Mouse (Mus musculus) kidney, embryonic 15.5 days (tissue): ENCODE measurements around the gene Smoc2. TPM values are rescaled to one million over a fixed set of nuclear protein-coding genes. Genes with fewer than 3 reads are reported as not detected.

Experiments used
- ATAC-seq: fragments of 200-750 bp; cut with Nextera tagmentation; replicated peaks from 2 replicates; pipeline ENCODE4 v1.8.0; 2017; ENCODE audit warnings: moderate TSS enrichment; ENCODE audit not compliant: low FRiP score
- H3K27ac ChIP-seq: fragments of 300-500 bp; sonication (generic); 2 replicates; pipeline ENCODE4 v1.5.1; 2015; ENCODE audit warnings: mild to moderate bottlenecking, inconsistent platforms
- H3K27me3 ChIP-seq: fragments of 300-500 bp; sonication (generic); 2 replicates; pipeline ENCODE4 v1.6.1; 2015; ENCODE audit warnings: inconsistent platforms
- H3K36me3 ChIP-seq: fragments of 300-500 bp; sonication (generic); 2 replicates; pipeline ENCODE4 v1.6.1; 2015; ENCODE audit warnings: inconsistent platforms
- H3K4me1 ChIP-seq: fragments of 300-500 bp; sonication (generic); 2 replicates; pipeline ENCODE4 v1.6.1; 2015; ENCODE audit warnings: inconsistent platforms
- H3K4me2 ChIP-seq: fragments of 300-500 bp; sonication (generic); 2 replicates; pipeline ENCODE4 v1.6.1; 2015; ENCODE audit warnings: moderate library complexity, mild to moderate bottlenecking, inconsistent platforms
- H3K4me3 ChIP-seq: fragments of 300-500 bp; sonication (generic); replicated peaks from 2 replicates; pipeline ENCODE4 v1.5.1; 2015; ENCODE audit warnings: mild to moderate bottlenecking, inconsistent platforms
- H3K9ac ChIP-seq: fragments of 300-500 bp; sonication (generic); 2 replicates; pipeline ENCODE4 v1.6.1; 2015; ENCODE audit warnings: mild to moderate bottlenecking, inconsistent platforms
- H3K9me3 ChIP-seq: fragments of 300-500 bp; sonication (generic); replicated peaks from 2 replicates; pipeline ENCODE4 v1.6.1; 2016; ENCODE audit warnings: inconsistent platforms
- WGBS: fragments of 180-500 bp; shearing (Covaris S2); methylation state at CpG from one replicate; pipeline ENCODE4 v1.1.7; 2015; ENCODE audit warnings: mixed read lengths; 5-methylcytosine and 5-hydroxymethylcytosine counted together
- polyA plus RNA-seq: library from polyadenylated mRNA; unstranded; fragments of >200 nt; fragmentation: Nextera tagmentation; extraction: Ambion mirVana; gene quantifications from 2 replicates; pipeline ENCODE4 v1.2.1, GENCODE M21; 2015

Smoc2 gene
- polyA plus RNA-seq, 1 experiment from 2014 or later: 89.7 TPM

DNA sequence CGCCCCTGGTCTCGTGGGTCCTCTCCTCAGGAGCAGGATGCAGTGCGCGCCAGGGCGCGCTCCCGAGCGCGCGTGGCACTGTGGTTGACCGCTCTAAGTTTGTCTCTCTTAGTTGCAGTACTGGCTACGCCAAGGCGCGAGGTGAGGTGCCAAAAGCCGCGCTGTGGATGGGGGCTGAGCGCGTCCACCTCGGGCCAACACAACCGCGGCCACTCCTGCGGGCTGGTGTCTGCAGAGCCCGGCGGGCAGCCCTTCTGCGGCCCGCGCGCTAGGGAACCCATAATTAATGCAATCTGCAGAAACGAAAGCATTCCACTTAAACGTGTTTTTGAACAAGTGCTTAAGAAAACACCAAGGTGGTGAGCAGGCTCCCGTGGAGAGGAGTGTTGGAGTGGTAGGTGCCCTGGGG, 1.1 kb downstream of the Smoc2 start:
- ATAC-seq: no peak
- Histone ChIP-seq H3K9ac (peak overlapping the region; percentile 46; the same call in 1 of the 2 replicates), H3K27me3 (peaks cover 94% of the 10 kb centered on the region), H3K4me3 (peak overlapping the region; percentile 58), H3K4me1 (peaks cover 25% of the 10 kb centered on the region), H3K4me2 (peak overlapping the region; percentile 96), H3K27ac (no peak overlapping the region), H3K9me3 (no peaks in the 10 kb centered on the region), H3K36me3 (no peaks in the 10 kb centered on the region)
- WGBS: under 1% methylated on average over 31 of the region's 31 CpGs

DNA sequence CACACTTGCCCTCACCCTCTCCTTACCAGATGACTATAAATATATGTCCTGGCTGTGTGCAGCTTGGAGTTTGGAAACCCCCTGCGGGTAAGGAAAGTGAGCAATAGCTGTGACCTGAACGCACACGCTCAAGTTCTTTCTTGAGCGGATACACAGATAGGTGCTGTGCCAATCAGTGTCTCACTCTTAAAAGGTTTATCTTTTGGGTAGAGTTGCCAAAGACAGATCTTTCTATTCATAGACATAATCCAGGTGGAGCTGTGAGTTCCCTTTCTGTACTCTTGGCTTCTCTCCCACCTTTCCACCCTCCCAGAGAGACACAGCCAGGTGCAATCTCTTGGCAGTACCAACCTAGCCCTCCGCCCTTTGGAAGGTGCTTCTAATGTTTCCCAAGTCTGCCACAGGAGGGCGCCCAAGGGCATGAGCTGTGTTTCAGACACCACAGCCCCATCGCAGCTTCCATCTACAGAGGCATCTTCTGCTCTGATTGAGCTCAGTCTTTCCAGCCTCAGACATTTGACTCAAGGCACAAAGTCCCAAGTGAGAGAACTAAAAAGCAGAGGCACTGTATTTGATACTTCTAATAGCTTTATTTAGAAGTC, 8.8 kb downstream of the Smoc2 start:
- peak; percentile 76 for ATAC-seq
- H3K4me2 ChIP-seq: no peak overlapping the region

DNA sequence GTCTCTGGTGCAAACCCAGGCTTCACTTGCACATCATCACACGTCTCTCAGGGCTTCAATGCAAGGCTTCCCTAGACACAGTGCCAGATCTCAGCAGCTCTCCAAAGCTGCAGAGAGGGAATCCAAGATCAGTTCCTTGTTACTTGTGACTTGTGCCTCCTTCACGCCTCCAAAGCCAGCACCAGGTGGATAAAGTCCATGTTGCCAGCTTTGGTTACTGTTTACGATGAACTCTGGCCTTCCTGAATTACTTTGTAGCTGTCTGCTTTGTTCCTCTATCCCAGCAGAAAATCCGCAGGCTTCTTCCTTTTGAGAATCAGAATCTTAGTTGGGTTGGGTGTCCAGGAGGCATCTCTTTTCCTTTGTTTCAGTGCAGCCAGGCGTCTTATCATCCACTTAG, 14.3 kb downstream of the Smoc2 start:
- H3K9ac ChIP-seq: no peak overlapping the region
- no peak overlapping the region for H3K4me2 ChIP-seq
- peaks cover 8% of the 10 kb centered on the region; the same call in 1 of the 2 replicates for H3K27me3 ChIP-seq
- H3K9me3 ChIP-seq: no peaks in the 10 kb centered on the region
- no peak for ATAC-seq
- H3K4me1 ChIP-seq: no peaks in the 10 kb centered on the region
- WGBS: 57% methylated on average over 5 of the region's 5 CpGs
- no peak overlapping the region for H3K4me3 ChIP-seq
- no peaks in the 10 kb centered on the region for H3K36me3 ChIP-seq
- no peak overlapping the region for H3K27ac ChIP-seq

More for the DNA sequence above, 8.8 kb downstream of the Smoc2 start:
- Histone ChIP-seq H3K27ac (no peak overlapping the region), H3K9ac (no peak overlapping the region), H3K36me3 (no peaks in the 10 kb centered on the region), H3K4me3 (no peak overlapping the region), H3K27me3 (peaks cover 50% of the 10 kb centered on the region), H3K4me1 (peaks cover 10% of the 10 kb centered on the region; the same call in 1 of the 2 replicates), H3K9me3 (no peaks in the 10 kb centered on the region)
- WGBS: 44% methylated on average over 7 of the region's 7 CpGs

DNA sequence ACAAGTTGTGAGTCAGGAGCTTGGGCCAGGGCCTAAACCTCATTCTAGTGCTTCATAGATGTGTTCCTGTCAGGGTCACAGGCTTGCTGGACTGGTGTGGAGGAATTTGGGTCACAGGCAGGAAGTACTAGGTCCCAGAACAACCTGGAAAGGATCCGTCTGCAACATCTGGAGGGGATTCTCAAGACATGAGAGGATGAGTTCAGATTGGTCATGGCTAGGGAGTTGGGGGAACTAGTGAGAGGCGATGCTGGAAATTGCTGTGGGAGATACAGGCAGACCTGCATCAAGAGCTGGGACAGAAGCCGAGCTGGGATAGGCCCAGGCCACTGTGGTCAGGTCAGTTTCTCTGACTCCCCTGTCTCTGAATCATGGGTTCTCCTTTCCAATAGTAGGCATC, 15.8 kb downstream of the Smoc2 start:
- whole genome bisulfite sequencing: 90% methylated on average over 3 of the region's 3 CpGs
- no peak overlapping the region for H3K9ac ChIP-seq

DNA sequence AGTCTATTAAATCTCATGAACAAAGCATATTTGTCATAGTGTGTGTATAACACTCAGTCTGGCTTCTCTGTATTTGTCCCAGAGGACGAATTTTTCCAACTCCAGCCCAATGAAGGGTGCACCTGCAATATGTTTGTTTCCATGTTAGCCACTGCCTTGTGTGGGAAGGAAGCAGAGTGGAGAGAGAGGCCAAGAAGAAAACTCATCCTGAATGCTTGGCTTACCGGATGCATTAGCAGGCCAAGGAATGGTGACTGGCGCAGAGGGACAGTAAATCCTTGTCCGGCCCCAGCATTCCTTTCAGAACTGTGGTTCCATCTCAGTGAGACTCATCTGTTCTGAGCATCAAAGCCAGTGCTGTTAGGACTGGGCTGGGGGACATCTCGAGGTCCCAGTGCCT, 21.1 kb downstream of the Smoc2 start:
- WGBS: 84% methylated on average over 5 of the region's 5 CpGs
- no peaks in the 10 kb centered on the region for H3K27me3 ChIP-seq
- no peak overlapping the region for H3K9ac ChIP-seq
- H3K9me3 ChIP-seq: 0 out of 2 replicates have a peak, but pooled peaks cover 3% of the 10 kb centered on the region
- H3K4me1 ChIP-seq: no peaks in the 10 kb centered on the region
- H3K36me3 ChIP-seq: no peaks in the 10 kb centered on the region
- H3K27ac ChIP-seq: no peak overlapping the region
- H3K4me2 ChIP-seq: no peak overlapping the region
- no peak overlapping the region for H3K4me3 ChIP-seq
- no peak for ATAC-seq

More for the DNA sequence above, 15.8 kb downstream of the Smoc2 start:
- no peaks in the 10 kb centered on the region for H3K36me3 ChIP-seq
- H3K27ac ChIP-seq: no peak overlapping the region
- H3K27me3 ChIP-seq: peaks cover 2% of the 10 kb centered on the region; the same call in 1 of the 2 replicates
- no peak for ATAC-seq
- H3K4me1 ChIP-seq: no peaks in the 10 kb centered on the region
- H3K4me2 ChIP-seq: no peak overlapping the region
- H3K4me3 ChIP-seq: no peak overlapping the region
- no peaks in the 10 kb centered on the region for H3K9me3 ChIP-seq

DNA sequence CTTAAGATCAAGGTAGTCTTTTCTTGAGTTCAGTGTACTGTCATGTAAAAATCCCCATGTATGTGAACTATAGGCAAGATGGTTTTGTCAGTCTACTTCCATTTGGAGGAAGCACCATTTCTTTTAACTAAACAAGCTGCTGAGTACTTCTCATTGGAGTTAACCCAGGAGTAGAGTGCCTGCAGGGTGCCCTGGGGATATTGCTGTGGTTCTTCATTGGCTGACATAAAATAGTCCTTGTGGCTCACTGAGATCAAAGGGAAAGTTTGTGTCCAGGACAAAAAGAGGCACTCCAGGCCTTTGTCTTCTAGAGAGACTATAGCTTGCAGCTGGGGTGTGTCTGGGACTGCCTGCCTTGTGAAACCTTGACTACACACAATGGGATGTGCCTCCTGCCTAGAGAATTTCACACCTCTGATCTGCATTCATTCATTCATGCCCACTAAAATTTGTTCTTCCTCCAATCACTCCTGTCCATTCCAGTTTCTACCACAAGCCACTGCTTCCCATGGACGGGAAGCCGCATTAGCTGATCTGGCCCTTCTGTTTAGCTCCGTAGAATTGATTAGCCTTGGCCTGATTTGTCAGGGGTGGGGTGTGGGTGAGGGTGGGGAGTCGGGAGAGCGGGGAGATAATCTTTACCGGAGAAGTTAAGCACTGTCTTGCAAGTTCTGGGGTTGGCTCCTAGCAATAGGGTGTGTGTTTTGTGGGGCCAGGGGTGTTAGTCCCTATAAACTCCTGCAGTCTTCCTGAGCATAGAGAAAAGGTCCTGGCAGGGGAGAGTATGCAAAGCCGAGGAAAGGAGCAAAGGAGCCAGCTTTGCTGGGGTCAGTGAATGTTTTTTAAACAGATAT, 22.4 kb downstream of the Smoc2 start:
- Histone ChIP-seq H3K9ac (no peak overlapping the region), H3K4me1 (no peaks in the 10 kb centered on the region), H3K36me3 (no peaks in the 10 kb centered on the region), H3K27me3 (no peaks in the 10 kb centered on the region), H3K27ac (no peak overlapping the region), H3K4me3 (no peak overlapping the region), H3K4me2 (no peak overlapping the region), H3K9me3 (0 out of 2 replicates have a peak, but pooled peaks cover 3% of the 10 kb centered on the region)
- 37% methylated on average over 7 of the region's 7 CpGs for WGBS
- ATAC-seq: no peak

DNA sequence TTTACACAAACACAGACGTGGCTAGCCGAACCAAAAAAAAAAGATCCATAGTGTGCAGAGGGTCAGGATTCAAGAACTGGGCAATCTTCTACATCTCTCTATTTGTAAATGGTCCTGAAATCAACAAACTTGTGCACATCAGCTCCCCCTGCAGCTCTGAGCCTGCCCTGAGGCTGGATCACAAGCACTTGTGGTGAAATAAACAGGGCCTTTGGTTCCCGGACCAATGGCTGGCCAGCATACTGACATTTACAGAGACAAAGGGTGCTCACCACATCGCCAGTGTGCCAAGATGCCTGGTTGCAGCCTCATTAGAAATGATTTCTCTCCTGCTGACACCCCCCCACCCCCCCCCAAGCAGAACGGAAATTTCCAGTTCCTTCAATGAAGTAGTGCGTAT, 23.1 kb downstream of the Smoc2 start:
- no peaks in the 10 kb centered on the region for H3K27me3 ChIP-seq
- H3K27ac ChIP-seq: no peak overlapping the region
- 41% methylated on average over 6 of the region's 6 CpGs for WGBS
- no peaks in the 10 kb centered on the region for H3K4me1 ChIP-seq
- no peak for ATAC-seq
- H3K36me3 ChIP-seq: no peaks in the 10 kb centered on the region
- H3K9ac ChIP-seq: no peak overlapping the region
- no peak overlapping the region for H3K4me2 ChIP-seq
- no peak overlapping the region for H3K4me3 ChIP-seq
- 0 out of 2 replicates have a peak, but pooled peaks cover 3% of the 10 kb centered on the region for H3K9me3 ChIP-seq

DNA sequence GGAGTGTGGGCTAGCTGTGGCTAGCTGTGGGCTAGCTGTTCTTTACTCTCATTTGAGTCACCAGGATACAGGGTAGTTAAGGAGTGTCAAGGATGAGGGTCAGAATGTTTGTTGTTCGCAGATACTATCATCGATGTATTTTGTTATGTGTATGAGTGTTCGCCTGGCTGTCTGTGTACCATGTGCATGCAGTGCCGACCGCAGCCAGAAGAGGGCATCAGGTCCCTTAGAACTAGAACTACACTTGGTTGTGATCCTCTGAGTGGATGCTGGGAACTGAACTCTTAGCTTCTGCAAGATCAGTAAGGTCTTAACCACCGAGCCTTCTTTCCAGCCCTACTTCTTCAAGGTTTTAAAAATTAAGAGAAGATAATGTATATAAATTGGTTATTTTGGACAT, 24.4 kb downstream of the Smoc2 start:
- Histone ChIP-seq H3K4me2 (no peak overlapping the region), H3K27ac (no peak overlapping the region), H3K4me3 (no peak overlapping the region), H3K9ac (no peak overlapping the region), H3K9me3 (0 out of 2 replicates have a peak, but pooled peaks cover 3% of the 10 kb centered on the region), H3K36me3 (no peaks in the 10 kb centered on the region), H3K27me3 (no peaks in the 10 kb centered on the region), H3K4me1 (no peaks in the 10 kb centered on the region)
- ATAC-seq: no peak
- WGBS: 97% methylated on average over 6 of the region's 6 CpGs

DNA sequence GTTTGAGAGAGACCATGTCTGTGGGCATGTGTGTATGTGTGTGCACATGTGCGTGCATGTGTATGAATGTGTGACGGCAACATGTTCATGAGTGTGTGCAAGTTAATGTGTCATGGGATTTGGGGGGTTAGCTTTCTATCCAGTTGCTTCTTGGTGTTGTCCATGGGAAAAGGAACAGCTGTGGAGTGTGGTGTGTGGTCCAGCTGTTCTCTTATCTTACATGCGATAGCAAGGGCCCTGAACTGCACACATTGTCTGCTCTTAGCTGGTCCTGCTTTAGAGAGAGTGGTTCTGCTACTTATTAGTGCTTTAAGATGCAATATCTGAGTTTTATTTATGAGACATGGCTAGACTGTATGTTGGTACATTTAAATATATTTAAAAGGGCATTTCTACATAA, 30.6 kb downstream of the Smoc2 start:
- Histone ChIP-seq H3K4me2 (no peak overlapping the region), H3K9ac (no peak overlapping the region), H3K27ac (no peak overlapping the region), H3K4me3 (no peak overlapping the region), H3K9me3 (no peaks in the 10 kb centered on the region), H3K4me1 (no peaks in the 10 kb centered on the region), H3K27me3 (peaks cover 8% of the 10 kb centered on the region; the same call in 1 of the 2 replicates), H3K36me3 (no peaks in the 10 kb centered on the region)
- WGBS: 78% methylated on average over 3 of the region's 3 CpGs
- no peak for ATAC-seq

DNA sequence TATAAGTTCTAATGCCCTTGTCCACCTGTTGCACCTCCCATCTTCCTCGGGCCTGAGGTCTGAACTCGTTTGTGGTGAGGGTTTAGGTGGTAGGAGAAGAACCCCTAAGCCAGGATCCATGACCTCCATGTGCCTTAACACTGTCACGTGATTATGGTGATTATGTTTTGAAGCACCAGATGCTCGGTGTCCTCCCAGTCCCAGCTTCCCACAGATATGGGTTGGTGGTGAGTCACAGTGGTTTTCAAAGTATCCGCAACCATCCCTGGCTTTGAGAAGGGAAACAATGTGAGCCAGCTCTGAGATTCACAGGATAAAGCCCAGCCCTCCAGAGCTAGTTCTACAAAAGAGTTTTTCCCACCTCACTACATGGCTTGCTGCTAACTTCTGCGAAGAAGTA, 33.1 kb downstream of the Smoc2 start:
- ATAC-seq: no peak
- Histone ChIP-seq H3K27me3 (peaks cover 8% of the 10 kb centered on the region; the same call in 1 of the 2 replicates), H3K9me3 (no peaks in the 10 kb centered on the region), H3K36me3 (no peaks in the 10 kb centered on the region), H3K27ac (no peak overlapping the region), H3K4me2 (no peak overlapping the region), H3K9ac (no peak overlapping the region), H3K4me3 (no peak overlapping the region), H3K4me1 (no peaks in the 10 kb centered on the region)
- 87% methylated on average over 6 of the region's 6 CpGs for WGBS

DNA sequence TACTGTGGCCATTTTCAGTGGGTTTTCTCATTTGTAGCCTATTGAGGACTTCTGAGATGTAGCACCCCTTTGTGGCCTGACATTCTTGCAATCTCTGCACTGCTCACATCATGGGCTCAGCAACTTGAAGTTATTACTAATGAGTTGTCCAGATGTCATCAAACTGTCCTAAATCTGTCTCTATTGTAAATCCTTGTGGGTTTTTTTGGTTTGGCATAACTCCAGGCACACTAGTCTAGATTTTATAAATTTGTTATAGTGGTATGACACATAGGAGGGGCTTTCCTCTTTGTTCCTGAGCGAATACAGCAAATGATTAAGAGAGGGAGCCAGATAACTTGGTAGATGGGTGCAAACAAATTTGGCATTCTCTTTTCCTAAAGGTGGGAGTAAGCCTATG, 35.0 kb downstream of the Smoc2 start:
- H3K4me3 ChIP-seq: no peak overlapping the region
- no peaks in the 10 kb centered on the region for H3K4me1 ChIP-seq
- H3K9ac ChIP-seq: no peak overlapping the region
- no peak for ATAC-seq
- H3K27me3 ChIP-seq: peaks cover 8% of the 10 kb centered on the region; the same call in 1 of the 2 replicates
- no peak overlapping the region for H3K4me2 ChIP-seq
- WGBS: 79% methylated on average over 1 of the region's 1 CpGs
- no peak overlapping the region for H3K27ac ChIP-seq
- H3K36me3 ChIP-seq: no peaks in the 10 kb centered on the region
- H3K9me3 ChIP-seq: no peaks in the 10 kb centered on the region

DNA sequence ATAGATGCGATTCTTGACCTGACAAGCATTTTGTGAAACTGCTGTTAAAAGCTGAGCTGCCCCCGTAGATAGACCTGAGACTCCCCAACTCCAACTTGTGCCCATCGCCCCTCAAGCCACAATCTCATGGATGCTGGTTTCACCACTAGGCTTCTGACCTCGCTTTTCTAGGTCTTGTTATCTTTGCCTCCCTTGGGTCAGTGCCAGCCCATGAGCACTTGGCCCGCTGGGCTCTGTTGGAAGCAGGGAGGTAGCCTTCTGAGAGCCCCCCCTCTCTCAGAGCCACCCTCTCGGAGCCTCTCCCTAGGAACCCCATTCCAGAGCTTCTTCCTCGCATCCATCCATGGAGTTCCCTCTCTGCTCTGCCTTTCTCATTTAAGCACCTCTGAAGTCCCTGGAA, 37.2 kb downstream of the Smoc2 start:
- Histone ChIP-seq H3K27me3 (peaks cover 8% of the 10 kb centered on the region; the same call in 1 of the 2 replicates), H3K36me3 (no peaks in the 10 kb centered on the region), H3K9ac (no peak overlapping the region), H3K4me3 (no peak overlapping the region), H3K4me2 (no peak overlapping the region), H3K9me3 (no peaks in the 10 kb centered on the region), H3K4me1 (no peaks in the 10 kb centered on the region), H3K27ac (no peak overlapping the region)
- 79% methylated on average over 7 of the region's 7 CpGs for WGBS
- ATAC-seq: no peak
